In the genomic region with DNA sequence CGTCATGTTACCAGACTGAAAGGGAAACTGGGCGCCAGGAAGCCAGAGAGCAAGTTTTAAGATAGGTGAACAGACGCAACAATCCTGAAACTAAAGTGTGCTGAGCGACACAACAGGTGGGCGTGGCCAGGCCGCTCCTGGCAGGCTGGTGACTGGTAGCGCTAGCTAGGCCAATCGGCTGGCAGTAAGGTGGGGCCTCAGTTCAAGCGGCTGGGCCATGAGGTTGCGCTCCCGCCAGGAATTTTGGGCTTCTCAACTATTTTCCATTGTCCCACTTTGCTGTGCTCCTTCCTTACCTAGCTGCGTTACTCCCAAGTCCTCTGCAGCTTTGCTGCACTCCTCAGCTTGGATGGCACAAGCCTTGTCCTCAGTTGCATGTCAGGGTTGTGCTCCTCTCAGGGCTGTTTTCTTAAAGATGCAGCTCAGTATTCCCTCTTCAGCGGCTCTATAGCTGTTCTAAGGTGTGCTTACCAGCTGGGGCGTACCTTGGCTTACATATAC, we compare ENCODE assay signal across 8 mouse cellular contexts. TPM values are rescaled to one million over a fixed set of nuclear protein-coding genes. Genes with fewer than 3 reads are reported as not detected.
DNase-seq lines count a peak whose midpoint lies in the region; ATAC-seq and TF ChIP-seq lines count a peak whose summit lies in the region.

TSS of gene Cd46 (minus strand) at position 30 of the 501 bp plus-strand sequence.

- peak; percentile 56 for TF ChIP-seq POLR2A in heart, adult 2 months (IDR thresholded peaks at IDR 0.05; ENCODE audit: insufficient read depth, low read depth, low read length)

- peak within 1 kb of the TSS; percentile 74 for H3K9ac ChIP-seq in heart, adult 2 months (ENCODE audit: low read depth, low read length)
- H3K9ac ChIP-seq in liver, embryonic 14.5 days (replicated peaks): peak within 1 kb of the TSS; percentile 89

- no peaks in the 10 kb centered on the region for H3K79me2 ChIP-seq in heart, adult 2 months (replicated peaks; ENCODE audit: control insufficient read depth, insufficient read depth, low read length)

- intact Hi-C loops in heart, adult 2 months (cut with DNase I): loop anchor here (5.0 to 10.0 kb wide), 2 partner anchors 35 to 117 kb away; no protein-coding TSS in a partner anchor

- peak; percentile 96 for ATAC-seq in activated CD4-positive, CD25-positive, alpha-beta regulatory T cell, adult 4 months
- ATAC-seq in liver, embryonic 14.5 days (ENCODE audit: insufficient read depth): peak; percentile 96

- peak within 1 kb of the TSS; percentile 29 for H3K27ac ChIP-seq in heart, adult 2 months
- peak within 1 kb of the TSS; percentile 98 for H3K27ac ChIP-seq in liver, embryonic 14.5 days

- H3K9me3 ChIP-seq in liver, embryonic 14.5 days (ENCODE audit: control insufficient read depth, low read length): no peaks in the 10 kb centered on the region

- H3K4me1 ChIP-seq in heart, adult 2 months (ENCODE audit: control insufficient read depth, insufficient read depth, low read length): peaks cover 2% of the 10 kb centered on the region
- H3K4me1 ChIP-seq in liver, embryonic 14.5 days (replicated peaks; ENCODE audit: control insufficient read depth in 2 of 2, insufficient read depth in 2 of 2, low read length in 1 of 2): peaks cover 34 to 39% of the 10 kb centered on the region in 2 experiments

- 5% methylated on average over 14 of the region's 14 CpGs for WGBS in heart, adult 2 months
- 2% methylated on average over 14 of the region's 14 CpGs for WGBS in liver, embryonic 14.5 days (ENCODE audit: insufficient replicate concordance)

- no peaks in the 10 kb centered on the region for H3K27me3 ChIP-seq in heart, adult 2 months (ENCODE audit: control insufficient read depth, insufficient read depth, low read length)
- H3K27me3 ChIP-seq in liver, embryonic 14.5 days (ENCODE audit: control insufficient read depth, insufficient read depth, low read length): no peaks in the 10 kb centered on the region

- H3K4me3 ChIP-seq in heart, adult 2 months: peak within 1 kb of the TSS; percentile 48
- peak within 1 kb of the TSS; percentile 72 to 79 for H3K4me3 ChIP-seq in liver, embryonic 14.5 days (ENCODE audit: insufficient read depth in 1 of 2, low read depth in 2 of 2, low read length in 2 of 2)

- no peaks in the 10 kb centered on the region for H3K36me3 ChIP-seq in heart, adult 2 months (ENCODE audit: control insufficient read depth, insufficient read depth, low read length)
- H3K36me3 ChIP-seq in liver, embryonic 14.5 days (replicated peaks; ENCODE audit: control insufficient read depth, insufficient read depth, low read depth): peaks cover 12% of the 10 kb centered on the region; the same call in 1 of the 2 replicates

- DNase-seq in B cell, adult 2 months: peak; percentile 64 to 65
- peak; percentile 77 for DNase-seq in embryo, embryonic 9.5 days (ENCODE audit: extremely low spot score)
- peak; percentile 73 to 82 for DNase-seq in heart, adult 2 months
- DNase-seq in kidney, adult 18-20 months: peak; percentile 84
- peak; percentile 77 to 87 (median 79) for DNase-seq in liver, embryonic 14.5 days (ENCODE audit: low read depth in 3 of 3, low spot score in 3 of 3)
- peak; percentile 73 for DNase-seq in neural tube, embryonic 10.5 days (ENCODE audit: extremely low spot score, low spot score)
- DNase-seq in thymus, adult 18-20 months: peak; percentile 60 to 67

- no peak for TF ChIP-seq CTCF in heart, adult 2 months (IDR thresholded peaks at IDR 0.05)
- no peak for TF ChIP-seq CTCF in liver, embryonic 14.5 days (IDR thresholded peaks at IDR 0.05; ENCODE audit: low read depth)

- H3K4me2 ChIP-seq in liver, embryonic 14.5 days (ENCODE audit: low read depth): peak within 1 kb of the TSS; percentile 90

- TF ChIP-seq EP300 in heart, adult 2 months (IDR thresholded peaks at IDR 0.05; ENCODE audit: insufficient read depth, low read depth, low read length): no peak
- TF ChIP-seq EP300 in liver, embryonic 14.5 days (IDR thresholded peaks at IDR 0.05; ENCODE audit: low read depth): no peak

RNA-seq across cellular contexts. Expression of gene Cd46, which starts in this region (rescaled TPM):
- polyA plus RNA-seq in activated CD4-positive, CD25-positive, alpha-beta regulatory T cell, adult 4 months (2017; shearing (Covaris generic)): 1 to 10 TPM; 3.0 to 3.2 TPM
- total RNA-seq in heart, adult 2 months (2021): 1 to 10 TPM in 1 of 2 experiments, under 1 TPM in 1; 0.73 to 1.0 TPM
- polyA plus RNA-seq in heart, adult 2 months (2012; rRNA removed): 0.66 and 1.2 TPM in 2 replicates
- polyA plus RNA-seq in liver, embryonic 14.5 days (2012; rRNA removed): 1.2 and 1.5 TPM in 2 replicates
- 0.71 and 0.93 TPM in 2 replicates for polyA plus RNA-seq in liver, embryonic 14.5 days (2014; fragmentation: Nextera tagmentation; extraction: Ambion mirVana)

Comparison
In these comparisons a context has a peak if more than half of its experiments do, and no peak if none do; other contexts are left out.
1. Peak in every context shown above with its lines: DNase-seq, ATAC-seq, H3K4me3 ChIP-seq and H3K27ac ChIP-seq.